Mouse (Mus musculus) forebrain, embryonic 11.5 days (tissue): ENCODE data around the gene Tmsb4x. TPM values are rescaled to one million over a fixed set of nuclear protein-coding genes. Genes with fewer than 3 reads are reported as not detected.

Source experiments
- ATAC-seq: fragments of 200-750 bp; cut with Nextera tagmentation; replicated peaks from 2 replicates; pipeline ENCODE4 v1.8.0; 2017; ENCODE audit warnings: moderate TSS enrichment; ENCODE audit not compliant: low FRiP score
- DNase-seq: peaks from one replicate; pipeline ENCODE4 v3.0.0-alpha.2; 2017; ENCODE audit warnings: low spot score
- H3K27ac ChIP-seq: fragments of 300-500 bp; sonication (generic); 2 replicates; pipeline ENCODE4 v1.5.1; 2014; ENCODE audit warnings: low read depth, low read length
- H3K27me3 ChIP-seq: fragments of 300-500 bp; sonication (generic); 2 replicates; pipeline ENCODE4 v1.6.1; 2014; ENCODE audit warnings: mild to moderate bottlenecking, low read length, mixed read lengths; ENCODE audit not compliant: control insufficient read depth, insufficient read depth
- H3K36me3 ChIP-seq: fragments of 300-500 bp; sonication (generic); 2 replicates; pipeline ENCODE4 v1.6.1; 2014; ENCODE audit warnings: mild to moderate bottlenecking, low read length, moderate library complexity, mixed read lengths; ENCODE audit not compliant: control insufficient read depth, insufficient read depth
- H3K4me1 ChIP-seq: fragments of 300-500 bp; sonication (generic); replicated peaks from 2 replicates; pipeline ENCODE4 v1.6.1; 2014; ENCODE audit warnings: low read length, mixed read lengths; ENCODE audit not compliant: control insufficient read depth, insufficient read depth
- H3K4me2 ChIP-seq: fragments of 300-500 bp; sonication (generic); 2 replicates; pipeline ENCODE4 v1.6.1; 2014; ENCODE audit warnings: low read depth, mild to moderate bottlenecking, low read length, moderate library complexity, mixed read lengths; ENCODE audit not compliant: severe bottlenecking
- H3K4me3 ChIP-seq: fragments of 300-500 bp; sonication (generic); 2 replicates; pipeline ENCODE4 v1.5.1; 2014; ENCODE audit warnings: low read depth, low read length
- H3K9ac ChIP-seq: fragments of 300-500 bp; sonication (generic); 2 replicates; pipeline ENCODE4 v1.6.1; 2014; ENCODE audit warnings: low read length
- H3K9me3 ChIP-seq: fragments of 300-500 bp; sonication (generic); 2 replicates; pipeline ENCODE4 v1.6.1; 2016; ENCODE audit warnings: low read length, mixed read lengths; ENCODE audit not compliant: control insufficient read depth
- WGBS: fragments of 180-500 bp; shearing (Covaris S2); extraction: QIAGEN DNeasy Blood & Tissue Kit; methylation state at CpG from one replicate; pipeline ENCODE4 v1.1.7; 2014; 5-methylcytosine and 5-hydroxymethylcytosine counted together
- polyA plus RNA-seq: library from polyadenylated mRNA; unstranded; fragments of >200 nt; fragmentation: Nextera tagmentation; extraction: Ambion mirVana; gene quantifications from 2 replicates; pipeline ENCODE4 v1.2.1, GENCODE M21; 2014

Gene Tmsb4x
- 3,887 and 4,316 TPM in 2 replicates for polyA plus RNA-seq

DNA sequence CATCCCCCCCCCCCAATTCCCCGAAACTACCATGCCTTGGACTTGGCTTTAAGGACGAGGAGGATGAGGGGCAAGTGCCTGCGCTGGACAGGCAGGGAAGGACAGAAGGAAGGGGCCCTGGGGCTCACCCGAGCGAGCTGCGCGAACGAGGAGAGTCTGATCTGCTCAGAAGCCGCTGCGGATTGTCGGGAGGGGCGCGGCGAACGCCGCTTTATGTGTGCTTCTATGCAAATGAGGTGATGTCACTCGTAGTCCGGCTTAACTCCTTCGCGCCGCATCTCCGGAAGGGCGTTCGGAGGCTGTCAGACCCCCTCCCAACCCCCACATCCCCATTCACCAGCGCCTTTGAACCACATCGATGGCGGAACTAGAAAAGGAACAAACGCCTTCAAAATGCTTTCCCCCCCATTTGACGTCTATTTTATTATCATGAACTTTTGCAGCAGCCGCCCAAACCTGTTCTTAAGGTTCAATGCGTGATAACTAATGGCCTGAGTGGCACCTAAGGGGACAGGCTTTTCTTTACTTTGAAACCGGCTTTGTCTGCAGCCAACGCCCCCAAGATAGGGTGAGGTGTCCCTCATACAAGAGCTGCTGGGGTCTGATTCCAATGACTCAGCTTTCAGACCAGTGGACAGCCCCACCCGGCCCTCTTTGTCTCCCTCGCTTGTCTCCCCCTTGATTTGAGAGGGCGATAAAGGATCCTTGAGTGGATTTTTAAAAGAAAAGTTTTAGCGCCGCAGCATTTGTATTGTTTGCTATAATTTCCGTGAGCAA, at the start of gene Tmsb4x:
TSS of gene Tmsb4x (minus strand) at position 338 of the 777 bp plus-strand sequence.
- Histone ChIP-seq H3K27me3 (peaks cover 5% of the 10 kb centered on the region; the same call in 1 of the 2 replicates), H3K9ac (peak within 1 kb of the TSS; percentile 87), H3K4me2 (peak within 1 kb of the TSS; percentile 53), H3K36me3 (no peaks in the 10 kb centered on the region; the same call in 1 of the 2 replicates), H3K9me3 (no peaks in the 10 kb centered on the region), H3K27ac (peak within 1 kb of the TSS; percentile 83), H3K4me1 (no peaks in the 10 kb centered on the region; the same call in 1 of the 2 replicates), H3K4me3 (peak within 1 kb of the TSS; percentile 58)
- DNase-seq (peak; percentile 91), ATAC-seq (peak; percentile 92)
- WGBS: 21% methylated on average over 28 of the region's 39 CpGs

DNA sequence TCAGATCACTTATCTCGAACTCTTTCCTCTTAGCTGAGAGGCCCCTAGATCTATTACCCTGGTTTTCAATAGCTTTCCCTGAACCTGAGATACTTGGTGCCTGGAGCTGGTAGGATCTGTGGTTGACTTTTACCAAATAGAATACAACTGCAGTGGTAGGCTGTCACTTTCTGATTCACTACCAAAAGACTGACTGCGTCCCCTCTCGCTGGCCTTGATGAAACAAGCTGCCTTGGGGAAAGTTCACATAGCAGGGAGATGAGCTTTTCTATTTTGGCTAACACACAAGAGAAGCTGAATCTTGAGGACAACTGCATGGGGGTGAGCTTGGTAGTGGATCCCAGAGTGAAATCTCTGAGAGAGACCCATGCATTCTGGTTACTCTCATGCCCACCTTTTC, 32.6 kb upstream of the Tmsb4x start:
- DNase-seq (no peak), ATAC-seq (no peak)
- Histone ChIP-seq H3K4me3 (no peak overlapping the region), H3K27me3 (peaks cover 7% of the 10 kb centered on the region; the same call in 1 of the 2 replicates), H3K36me3 (no peaks in the 10 kb centered on the region), H3K4me1 (no peaks in the 10 kb centered on the region), H3K9me3 (no peaks in the 10 kb centered on the region), H3K27ac (no peak overlapping the region), H3K4me2 (no peak overlapping the region), H3K9ac (no peak overlapping the region)
- WGBS: 98% methylated on average over 3 of the region's 3 CpGs

DNA sequence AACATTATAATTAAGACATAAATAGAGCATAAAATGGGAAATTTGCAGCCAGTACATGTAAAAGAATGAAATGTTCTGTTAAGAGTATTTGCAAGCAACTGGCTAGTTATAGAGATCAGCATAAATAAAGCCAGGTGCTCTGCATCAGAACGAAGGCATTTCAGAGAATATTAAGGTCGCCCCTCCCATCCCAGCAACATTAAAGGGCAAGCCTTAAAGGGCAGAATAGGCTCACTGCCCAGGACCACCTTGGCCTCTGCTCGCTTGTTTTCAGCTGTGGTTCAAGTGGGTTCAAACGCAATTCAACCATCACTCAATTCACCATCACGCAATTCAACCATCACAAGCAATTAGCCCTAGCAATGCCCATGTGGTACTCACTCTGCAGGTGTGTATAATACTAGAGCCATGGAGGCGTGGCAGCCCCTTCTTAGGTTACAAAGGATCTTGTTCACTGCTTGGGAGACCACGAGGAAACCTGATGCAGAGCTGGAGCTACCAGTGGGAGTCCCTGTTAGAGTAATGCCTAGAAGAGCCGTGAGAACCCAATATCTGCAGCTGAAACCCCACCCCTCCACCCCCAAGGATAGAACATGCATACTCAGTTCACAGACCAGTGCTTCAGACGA, 30.3 kb upstream of the Tmsb4x start:
- DNase-seq (no peak), ATAC-seq (0 out of 2 replicates have a peak, but pooled peaks have one; percentile 27)
- Histone ChIP-seq H3K27me3 (peaks cover 7% of the 10 kb centered on the region; the same call in 1 of the 2 replicates), H3K4me1 (no peaks in the 10 kb centered on the region), H3K4me3 (no peak overlapping the region), H3K27ac (no peak overlapping the region), H3K4me2 (no peak overlapping the region), H3K9me3 (no peaks in the 10 kb centered on the region), H3K36me3 (no peaks in the 10 kb centered on the region), H3K9ac (no peak overlapping the region)
- WGBS: 62% methylated on average over 9 of the region's 9 CpGs

DNA sequence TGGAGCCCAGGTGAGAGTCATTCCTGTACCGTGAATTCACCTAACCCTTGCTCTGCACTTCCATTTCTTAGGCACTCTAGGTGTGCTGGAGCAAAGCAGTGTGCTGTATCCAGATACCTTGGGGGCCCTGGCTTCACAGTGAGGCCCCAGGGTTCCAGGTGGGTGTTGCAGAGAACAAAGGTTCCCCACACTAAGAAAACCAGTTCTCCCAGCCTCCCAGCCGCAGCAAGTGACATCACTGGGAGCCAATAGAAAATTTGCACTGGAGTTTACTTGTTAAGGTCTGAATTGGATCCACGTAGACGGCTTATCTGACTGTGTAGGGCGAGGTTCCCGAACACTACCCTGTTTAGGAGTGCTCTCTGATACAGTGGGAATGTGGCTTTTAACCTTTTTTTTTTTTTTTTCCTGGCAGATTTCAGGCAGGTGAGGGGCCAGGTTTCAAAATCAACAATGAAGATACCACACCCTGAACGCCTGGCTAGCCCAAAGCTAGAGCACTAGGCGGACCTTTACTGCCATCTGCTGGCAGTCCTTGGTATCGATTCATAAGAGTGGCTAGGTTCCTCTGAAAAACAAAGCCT, 24.1 kb upstream of the Tmsb4x start:
- no peak overlapping the region for H3K4me2 ChIP-seq
- 25% methylated on average over 9 of the region's 9 CpGs for WGBS
- H3K36me3 ChIP-seq: no peaks in the 10 kb centered on the region
- DNase-seq: peak; percentile 71
- ATAC-seq: peak; percentile 76
- no peaks in the 10 kb centered on the region for H3K4me1 ChIP-seq
- peaks cover 2% of the 10 kb centered on the region; the same call in 1 of the 2 replicates for H3K27me3 ChIP-seq
- no peak overlapping the region for H3K4me3 ChIP-seq
- no peak overlapping the region for H3K9ac ChIP-seq
- no peaks in the 10 kb centered on the region for H3K9me3 ChIP-seq
- no peak overlapping the region for H3K27ac ChIP-seq

DNA sequence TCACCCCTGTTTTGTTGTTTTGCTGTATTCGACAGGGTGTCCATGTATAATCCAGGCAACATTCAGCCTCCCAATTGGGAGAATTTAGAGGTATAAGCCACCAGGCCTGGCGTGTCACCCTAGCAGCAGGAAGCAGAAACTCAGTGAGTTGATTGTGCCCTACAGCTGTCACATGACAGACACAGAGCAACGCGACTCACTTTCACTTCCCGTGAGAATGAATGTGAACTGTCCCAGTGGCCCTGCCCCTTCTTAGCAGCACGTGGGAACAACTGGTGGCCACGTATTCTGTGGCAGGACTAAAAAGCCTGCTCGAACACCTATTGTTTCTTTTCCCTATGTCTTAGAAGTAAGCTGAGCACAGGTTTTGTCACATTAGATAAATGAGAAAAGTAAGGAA, 22.0 kb upstream of the Tmsb4x start:
- Histone ChIP-seq H3K4me3 (no peak overlapping the region), H3K4me2 (no peak overlapping the region), H3K9ac (no peak overlapping the region), H3K9me3 (no peaks in the 10 kb centered on the region), H3K36me3 (no peaks in the 10 kb centered on the region), H3K27ac (no peak overlapping the region), H3K27me3 (peaks cover 2% of the 10 kb centered on the region; the same call in 1 of the 2 replicates), H3K4me1 (no peaks in the 10 kb centered on the region)
- DNase-seq: no peak
- ATAC-seq: no peak
- WGBS: 69% methylated on average over 8 of the region's 8 CpGs

DNA sequence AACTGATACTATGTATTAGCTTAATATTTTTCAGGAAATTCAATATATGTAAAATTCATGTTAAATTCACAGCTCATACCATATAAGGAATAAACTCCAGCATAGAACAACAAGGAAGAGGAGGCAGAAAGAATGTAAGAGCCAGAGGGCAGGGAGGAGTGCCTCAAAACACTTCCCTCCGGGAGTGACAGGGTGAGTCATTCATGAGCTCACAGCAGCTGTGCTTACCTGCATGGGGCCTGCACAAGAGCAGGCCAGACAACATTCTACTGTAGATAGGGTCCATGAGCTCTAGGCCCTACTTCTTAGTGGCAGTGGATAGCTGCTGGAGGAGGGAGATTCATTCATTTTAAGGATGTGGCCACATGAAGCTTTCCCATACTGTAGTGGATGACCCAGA, 20.7 kb upstream of the Tmsb4x start:
- ATAC-seq (no peak), DNase-seq (no peak)
- Histone ChIP-seq H3K4me1 (no peaks in the 10 kb centered on the region), H3K9me3 (no peaks in the 10 kb centered on the region), H3K36me3 (no peaks in the 10 kb centered on the region), H3K4me2 (no peak overlapping the region), H3K27me3 (peaks cover 2% of the 10 kb centered on the region; the same call in 1 of the 2 replicates), H3K4me3 (no peak overlapping the region), H3K27ac (no peak overlapping the region), H3K9ac (no peak overlapping the region)
- 79% methylated on average over 1 of the region's 1 CpGs for WGBS

DNA sequence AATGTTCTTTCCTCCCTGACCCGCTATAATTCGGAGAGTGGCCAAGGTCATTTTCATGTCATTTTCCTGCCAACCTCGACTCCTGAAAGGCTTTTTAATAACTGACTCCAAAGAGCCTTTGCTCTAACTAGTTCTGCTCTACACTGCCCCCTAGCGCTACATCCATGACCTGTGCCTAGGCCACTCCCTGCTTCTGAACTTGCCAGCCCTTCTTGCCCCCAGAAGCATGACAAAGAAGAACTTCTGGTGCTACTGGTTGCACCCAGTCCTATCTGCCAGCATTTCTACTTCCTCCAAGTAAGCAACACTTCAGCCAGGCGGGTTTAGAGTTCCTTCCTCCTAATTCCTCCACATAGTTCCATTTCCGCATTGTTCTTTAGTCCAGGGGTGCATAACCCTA, 20.1 kb upstream of the Tmsb4x start:
- peaks cover 2% of the 10 kb centered on the region; the same call in 1 of the 2 replicates for H3K27me3 ChIP-seq
- WGBS: 46% methylated on average over 6 of the region's 6 CpGs
- DNase-seq: no peak
- H3K4me2 ChIP-seq: no peak overlapping the region
- H3K9me3 ChIP-seq: no peaks in the 10 kb centered on the region
- ATAC-seq: no peak
- H3K36me3 ChIP-seq: no peaks in the 10 kb centered on the region
- H3K9ac ChIP-seq: no peak overlapping the region
- H3K4me1 ChIP-seq: no peaks in the 10 kb centered on the region
- no peak overlapping the region for H3K27ac ChIP-seq
- no peak overlapping the region for H3K4me3 ChIP-seq

DNA sequence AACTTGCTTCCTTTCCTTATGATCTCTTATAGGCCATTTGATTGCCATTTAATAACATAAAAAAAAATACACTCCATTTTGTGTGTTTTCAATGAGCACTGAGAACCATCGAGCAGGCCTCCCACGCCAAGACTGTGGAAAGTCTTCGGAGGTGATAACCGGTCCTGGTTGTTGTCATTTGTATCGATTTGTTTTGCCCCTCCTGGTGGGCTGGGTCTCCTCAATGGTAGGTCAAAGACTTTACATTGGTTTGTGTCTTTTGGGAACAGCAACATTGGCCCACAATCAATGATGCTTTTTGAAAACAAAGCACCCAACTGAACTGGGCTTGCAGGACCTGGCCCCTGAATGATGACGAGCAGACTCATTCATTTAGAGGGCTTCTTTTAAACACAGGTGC, 18.6 kb upstream of the Tmsb4x start:
- 95% methylated on average over 6 of the region's 6 CpGs for WGBS

More for the DNA sequence above, 18.6 kb upstream of the Tmsb4x start:
- H3K9ac ChIP-seq: no peak overlapping the region
- no peak overlapping the region for H3K27ac ChIP-seq
- H3K36me3 ChIP-seq: no peaks in the 10 kb centered on the region
- H3K4me1 ChIP-seq: no peaks in the 10 kb centered on the region
- peaks cover 2% of the 10 kb centered on the region; the same call in 1 of the 2 replicates for H3K27me3 ChIP-seq
- H3K4me3 ChIP-seq: no peak overlapping the region
- ATAC-seq (no peak), DNase-seq (no peak)
- no peak overlapping the region for H3K4me2 ChIP-seq
- no peaks in the 10 kb centered on the region for H3K9me3 ChIP-seq
